Mouse (Mus musculus) liver, embryonic 18 days (tissue): ENCODE data around the gene Pnpla5. TPM values are rescaled to one million over a fixed set of nuclear protein-coding genes. Genes with fewer than 3 reads are reported as not detected.

ENCODE experiments used
- polyA plus RNA-seq: library from polyadenylated mRNA; depleted of rRNA; stranded (reverse); fragments of >200 nt; gene quantifications from 2 replicates; pipeline ENCODE4 v1.2.3, GENCODE M21; 2012; rRNA removed

The Pnpla5 gene
- polyA plus RNA-seq, result 0.02 and 0.05 TPM in 2 replicates

GRCm38 (mm10) chr15:84123075-84123474 is at the start of gene Pnpla5:
Gene Pnpla5 (minus strand): TSS chr15:84123175.

GRCm38 (mm10) chr15:84167600-84167999 is 44.6 kb upstream of the Pnpla5 start, which contains the start of gene Pnpla3:
Gene Pnpla3 (plus strand): TSS chr15:84167837.

GRCm38 (mm10) chr15:84105105-84105923 is 17.7 kb downstream of the Pnpla5 start, which contains the start of gene Sult4a1:
Gene Sult4a1 (minus strand): TSS chr15:84105754.

GRCm38 (mm10) chr15:84065140-84065539 is 57.8 kb downstream of the Pnpla5 start, which contains the start of gene Efcab6:
Gene Efcab6 (minus strand): TSS chr15:84065379.

Other genes with a start within 250 kb of the Pnpla5 start
- not detected in 2 replicates for gene Efcab6, start 57.8 kb downstream of the Pnpla5 start, polyA plus RNA-seq
- gene Sult4a1, start 17.4 kb downstream of the Pnpla5 start, polyA plus RNA-seq, result 0.04 and 0.05 TPM in 2 replicates
- 17.4 and 23.0 TPM in 2 replicates for gene Pnpla3, start 44.7 kb upstream of the Pnpla5 start, polyA plus RNA-seq
- gene Samm50, start 69.1 kb upstream of the Pnpla5 start, polyA plus RNA-seq, result 11.4 and 11.7 TPM in 2 replicates
- 13.6 and 14.7 TPM in 2 replicates for gene Parvb, start 108.9 kb upstream of the Pnpla5 start, polyA plus RNA-seq
- 13.0 and 14.1 TPM in 2 replicates for gene Parvg, start 200.9 kb upstream of the Pnpla5 start, polyA plus RNA-seq